Mouse (Mus musculus): ENCODE data around the gene Polrmt.

GRCm38 (mm10) chr10:79707162-79707561 is 39.2 kb downstream of the Polrmt start:
- no peak for TF ChIP-seq CTCF (IDR thresholded peaks at IDR 0.05; ENCODE audit: low read depth)
- TF ChIP-seq EP300 (IDR thresholded peaks at IDR 0.05; ENCODE audit: low read depth) = no peak
